Mouse (Mus musculus) pancreas, adult 10 weeks (tissue): Measurements from ENCODE around the gene 4930516K23Rik. TPM values are rescaled to one million over a fixed set of nuclear protein-coding genes. Genes with fewer than 3 reads are reported as not detected.

Experiments
- polyA plus RNA-seq: library from polyadenylated mRNA; stranded (reverse); fragments of 350-450 nt; fragmentation: Illumina TruSeq; extraction: RNeasy Lipid Tissue Mini Kit (QIAGEN cat#74804); gene quantifications from one replicate; pipeline ENCODE4 v1.2.3, GENCODE M21; 2015; ENCODE audit warnings: low read depth, low replicate concordance; ENCODE audit not compliant: insufficient read depth

4930516K23Rik gene
- polyA plus RNA-seq = not detected

GRCm38 (mm10) chr7:104061345-104061744 is at the start of gene 4930516K23Rik:
4930516K23Rik (minus strand) TSS chr7:104061445.

DNA sequence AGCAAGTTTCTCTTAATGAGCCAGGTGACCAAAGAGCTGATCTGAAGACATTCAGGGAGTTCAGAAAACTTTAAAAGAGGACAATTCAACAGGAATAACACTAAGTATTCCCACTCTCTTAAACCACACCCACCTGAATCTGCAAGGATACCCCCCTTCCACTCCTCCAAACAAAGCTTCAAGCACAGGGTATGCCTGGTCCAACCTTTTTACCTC is 43.4 kb upstream of the 4930516K23Rik start, which contains the start of gene Olfr646:
Gene Olfr646 (plus strand): TSS at position 117 of the 216 bp plus-strand sequence.

DNA sequence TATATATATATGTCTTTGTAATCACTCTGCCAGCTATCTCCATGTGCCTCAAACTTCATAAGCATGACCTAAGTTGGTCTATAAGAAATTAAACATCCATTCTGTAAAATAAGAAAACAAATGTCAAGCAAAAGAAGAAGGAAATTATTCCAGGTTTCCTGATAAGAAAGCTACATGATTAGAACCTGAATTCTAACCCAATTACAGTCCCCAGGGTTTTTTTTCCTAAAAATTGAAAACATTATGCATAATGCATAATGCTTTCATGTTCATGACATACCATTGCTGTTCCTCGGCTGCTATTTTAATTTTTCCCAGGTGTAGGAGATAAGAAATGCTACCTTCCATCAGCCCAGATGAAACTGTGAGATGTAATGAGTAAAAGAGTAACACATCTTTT is 24.1 kb upstream of the 4930516K23Rik start, which contains the start of gene Olfr645:
Gene Olfr645 (minus strand): TSS at position 101 of the 400 bp plus-strand sequence.

DNA sequence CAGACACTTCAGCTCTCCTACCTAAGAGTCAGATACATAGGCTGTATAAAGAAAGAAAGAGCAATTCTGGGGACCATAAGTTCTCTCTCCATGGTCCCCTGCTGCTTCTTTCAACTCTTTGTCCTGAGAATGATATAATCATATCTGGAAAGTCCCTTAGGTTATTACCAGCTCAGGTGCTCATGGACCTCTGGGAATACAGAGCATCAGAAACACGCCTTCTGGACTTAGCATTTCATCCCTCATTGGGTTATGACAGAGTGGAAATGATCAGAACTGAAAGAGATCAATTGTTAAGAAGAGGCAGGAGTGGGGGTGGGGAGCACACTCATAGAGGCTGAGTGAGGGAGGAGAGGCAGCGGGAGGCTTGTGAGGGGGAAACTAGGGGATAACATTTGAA is 10.5 kb upstream of the 4930516K23Rik start, which contains the start of gene Olfr644:
Gene Olfr644 (minus strand): TSS at position 101 of the 400 bp plus-strand sequence.

DNA sequence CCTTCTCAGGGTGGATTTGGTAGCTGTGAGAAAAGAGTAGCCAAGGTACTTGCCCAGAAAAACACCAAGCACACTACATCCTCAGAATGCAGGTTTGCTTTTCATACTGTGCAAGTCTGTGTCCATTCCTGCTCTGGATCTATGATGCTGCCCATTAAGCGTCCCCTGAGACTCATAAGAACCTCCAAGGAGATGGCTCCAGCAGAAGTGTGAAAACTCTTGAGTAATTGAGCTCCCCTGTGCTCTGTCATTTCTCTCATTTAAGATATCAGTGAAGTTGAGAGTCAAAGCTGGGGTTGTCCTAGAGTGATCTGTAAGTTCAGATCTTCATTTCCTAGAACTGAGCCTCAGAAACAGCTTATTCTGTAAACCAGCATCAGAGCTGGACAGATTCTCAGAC is 8.7 kb downstream of the 4930516K23Rik start, which contains the start of gene Olfr642:
Gene Olfr642 (minus strand): TSS at position 101 of the 400 bp plus-strand sequence.

GRCm38 (mm10) chr7:104035145-104035544 is 26.1 kb downstream of the 4930516K23Rik start, which contains the start of gene Olfr641:
Olfr641 (plus strand) TSS chr7:104035445.

DNA sequence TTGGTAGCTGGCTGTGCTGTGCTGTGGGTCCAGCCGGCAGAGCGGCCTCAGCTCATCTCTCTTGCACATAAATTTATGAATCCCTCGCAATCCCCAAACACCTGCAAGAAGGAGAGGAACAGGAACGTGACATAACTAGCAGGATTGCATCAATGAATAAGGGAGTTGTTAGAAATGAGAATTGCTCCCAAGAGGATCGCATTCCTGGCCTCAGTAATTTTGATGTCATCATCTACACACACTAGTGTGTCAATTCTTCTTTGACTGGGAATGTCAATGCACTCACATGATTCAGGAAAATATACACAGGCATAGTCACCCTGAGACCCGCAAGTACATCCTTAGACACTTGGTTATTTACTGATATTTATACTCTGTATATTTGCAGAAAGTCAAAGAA is 35.8 kb downstream of the 4930516K23Rik start, which contains the start of gene Olfr640:
Gene Olfr640 (minus strand): TSS at position 101 of the 400 bp plus-strand sequence.

DNA sequence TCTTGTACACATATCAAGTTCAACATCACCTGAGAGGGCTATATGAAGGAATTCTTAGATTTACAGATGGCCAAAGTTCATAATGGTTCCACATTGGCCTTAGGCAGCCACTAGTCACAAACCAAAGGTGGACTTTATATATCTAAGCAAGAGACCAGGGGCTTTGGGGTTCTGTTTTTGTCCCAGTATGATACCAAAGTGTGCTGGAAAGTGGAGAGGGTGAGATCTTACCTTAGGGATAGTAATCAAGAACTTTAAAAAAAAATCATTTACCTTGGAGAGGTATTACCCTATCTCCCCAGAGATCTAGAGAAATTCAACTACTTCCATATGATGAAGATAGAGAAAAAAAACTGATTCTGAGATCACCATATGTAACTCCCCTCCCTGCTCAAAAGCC is 44.0 kb downstream of the 4930516K23Rik start, which contains the start of gene Olfr639:
Gene Olfr639 (minus strand): TSS at position 101 of the 400 bp plus-strand sequence.

Other genes with a start within 250 kb of the 4930516K23Rik start
- 331 TPM for gene Hbb-bt, start 247.4 kb downstream of the 4930516K23Rik start, polyA plus RNA-seq
- gene Hbb-bs, start 233.3 kb downstream of the 4930516K23Rik start, polyA plus RNA-seq = 2,689 TPM
- not detected for gene Hbb-bh2, start 220.9 kb downstream of the 4930516K23Rik start, polyA plus RNA-seq
- gene Hbb-bh1, start 218.3 kb downstream of the 4930516K23Rik start, polyA plus RNA-seq = not detected
- gene Hbb-y, start 208.2 kb downstream of the 4930516K23Rik start, polyA plus RNA-seq = not detected
- not detected for gene Olfr66, start 175.2 kb downstream of the 4930516K23Rik start, polyA plus RNA-seq
- not detected for gene Olfr64, start 167.0 kb downstream of the 4930516K23Rik start, polyA plus RNA-seq
- gene Olfr65, start 158.0 kb downstream of the 4930516K23Rik start, polyA plus RNA-seq = not detected
- not detected for gene Olfr631, start 132.6 kb downstream of the 4930516K23Rik start, polyA plus RNA-seq
- gene Olfr632, start 127.1 kb downstream of the 4930516K23Rik start, polyA plus RNA-seq = not detected
- gene Olfr633, start 117.0 kb downstream of the 4930516K23Rik start, polyA plus RNA-seq = not detected
- gene Olfr635, start 90.3 kb downstream of the 4930516K23Rik start, polyA plus RNA-seq = not detected
- not detected for gene Olfr638, start 62.7 kb downstream of the 4930516K23Rik start, polyA plus RNA-seq
- gene Olfr639, start 44.1 kb downstream of the 4930516K23Rik start, polyA plus RNA-seq = not detected
- gene Olfr640, start 35.9 kb downstream of the 4930516K23Rik start, polyA plus RNA-seq = not detected
- not detected for gene Olfr641, start 26.0 kb downstream of the 4930516K23Rik start, polyA plus RNA-seq
- gene Olfr642, start 8.8 kb downstream of the 4930516K23Rik start, polyA plus RNA-seq = not detected
- gene Olfr644, start 10.4 kb upstream of the 4930516K23Rik start, polyA plus RNA-seq = not detected
- not detected for gene Olfr645, start 24.0 kb upstream of the 4930516K23Rik start, polyA plus RNA-seq
- not detected for gene Olfr646, start 43.4 kb upstream of the 4930516K23Rik start, polyA plus RNA-seq
- gene Ubqln5, start 68.4 kb upstream of the 4930516K23Rik start, polyA plus RNA-seq = not detected
- not detected for gene Olfr643, start 76.0 kb upstream of the 4930516K23Rik start, polyA plus RNA-seq
- gene Ubqln3, start 81.8 kb upstream of the 4930516K23Rik start, polyA plus RNA-seq = not detected
- gene Ubqlnl, start 89.1 kb upstream of the 4930516K23Rik start, polyA plus RNA-seq = not detected
- gene Olfm5, start 103.4 kb upstream of the 4930516K23Rik start, polyA plus RNA-seq = not detected
- 0.28 TPM for gene Olfr648, start 121.9 kb upstream of the 4930516K23Rik start, polyA plus RNA-seq
- not detected for gene Olfr649, start 134.5 kb upstream of the 4930516K23Rik start, polyA plus RNA-seq
- not detected for gene Trim6, start 157.3 kb upstream of the 4930516K23Rik start, polyA plus RNA-seq
- gene Trim34a, start 183.0 kb upstream of the 4930516K23Rik start, polyA plus RNA-seq = 2.8 TPM
- 0.42 TPM for gene Trim5, start 226.6 kb upstream of the 4930516K23Rik start, polyA plus RNA-seq